Comparison of ENCODE assay signal across 9 mouse cellular contexts in genomic region chr4:151385985-151386700, GRCm38 (mm10).
DNase-seq lines count a peak whose midpoint lies in the region; ATAC-seq lines count a peak whose summit lies in the region.
"Had no signal": no experiment of that assay in that cellular context is flagged by ENCODE, and none has a peak within 500 bp of the region (broad histone marks: within the 10 kb centered on the region; RNA-seq: fewer than 3 reads in every experiment).

No protein-coding gene starts in this region.

- no peak overlapping the region for H3K9ac ChIP-seq in embryonic facial prominence, embryonic 15.5 days
- H3K9ac ChIP-seq in hindbrain, embryonic 15.5 days: no peak overlapping the region
- peak overlapping the region; percentile 26; the same call in 1 of the 2 replicates for H3K9ac ChIP-seq in midbrain, embryonic 14.5 days (replicated peaks; ENCODE audit: low read length)

- no peak for ATAC-seq in embryonic facial prominence, embryonic 15.5 days (ENCODE audit: insufficient number of reproducible peaks, low FRiP score, low TSS enrichment, low read depth)
- ATAC-seq in hindbrain, embryonic 15.5 days (ENCODE audit: low FRiP score, low read depth): 0 out of 2 replicates have a peak, but pooled peaks have one; percentile 31
- no peak for ATAC-seq in midbrain, embryonic 14.5 days (ENCODE audit: low FRiP score, low TSS enrichment)

- H3K4me1 ChIP-seq in embryonic facial prominence, embryonic 15.5 days: peaks cover 17% of the 10 kb centered on the region
- peaks cover 49% of the 10 kb centered on the region for H3K4me1 ChIP-seq in hindbrain, embryonic 15.5 days (replicated peaks)
- H3K4me1 ChIP-seq in midbrain, embryonic 14.5 days (ENCODE audit: control insufficient read depth, insufficient read depth, low read length): peaks cover 42% of the 10 kb centered on the region

- peak overlapping the region; percentile 31 for H3K4me3 ChIP-seq in embryonic facial prominence, embryonic 15.5 days (replicated peaks)
- peak overlapping the region; percentile 25; the same call in 1 of the 2 replicates for H3K4me3 ChIP-seq in hindbrain, embryonic 15.5 days
- peak overlapping the region; percentile 36 for H3K4me3 ChIP-seq in midbrain, embryonic 14.5 days (replicated peaks; ENCODE audit: low read depth, low read length)

- WGBS in embryonic facial prominence, embryonic 15.5 days: 11% methylated on average over 12 of the region's 12 CpGs
- WGBS in hindbrain, embryonic 15.5 days: 12% methylated on average over 12 of the region's 12 CpGs
- 11% methylated on average over 12 of the region's 12 CpGs for WGBS in midbrain, embryonic 14.5 days

- H3K27ac ChIP-seq in embryonic facial prominence, embryonic 15.5 days (replicated peaks): no peak overlapping the region
- peak overlapping the region; percentile 64 for H3K27ac ChIP-seq in hindbrain, embryonic 15.5 days (replicated peaks)
- H3K27ac ChIP-seq in midbrain, embryonic 14.5 days (replicated peaks; ENCODE audit: low read depth, low read length): peak overlapping the region; percentile 70

- no peaks in the 10 kb centered on the region for H3K9me3 ChIP-seq in embryonic facial prominence, embryonic 15.5 days (replicated peaks)
- no peaks in the 10 kb centered on the region for H3K9me3 ChIP-seq in hindbrain, embryonic 15.5 days
- no peaks in the 10 kb centered on the region for H3K9me3 ChIP-seq in midbrain, embryonic 14.5 days (ENCODE audit: control insufficient read depth, low read length)

- peak; percentile 28 to 36 for DNase-seq in left cerebral cortex, postnatal 25 days (ENCODE audit: low spot score in 2 of 2)
- no peak for DNase-seq in left cerebral cortex, adult 11 months (ENCODE audit: low spot score)
- peak; percentile 59 for DNase-seq in midbrain, embryonic 14.5 days
- DNase-seq in B cell, adult 2 months: no peak
- no peak for DNase-seq in ovary, postnatal 36 days (ENCODE audit: low spot score)
- DNase-seq in spleen, postnatal 14 days (ENCODE audit: low spot score in 2 of 2): no peak
- DNase-seq: heart, adult 18-20 months had no signal

- H3K4me2 ChIP-seq in embryonic facial prominence, embryonic 15.5 days (replicated peaks): peak overlapping the region; percentile 54
- H3K4me2 ChIP-seq in hindbrain, embryonic 15.5 days: peak overlapping the region; percentile 54
- H3K4me2 ChIP-seq in midbrain, embryonic 14.5 days (ENCODE audit: low read length): peak overlapping the region; percentile 73

- intact Hi-C loops in left cerebral cortex, postnatal 25 days (cut with DNase I): no loop called here

- no peaks in the 10 kb centered on the region for H3K36me3 ChIP-seq in embryonic facial prominence, embryonic 15.5 days
- H3K36me3 ChIP-seq in hindbrain, embryonic 15.5 days: no peaks in the 10 kb centered on the region
- no peaks in the 10 kb centered on the region for H3K36me3 ChIP-seq in midbrain, embryonic 14.5 days (ENCODE audit: control insufficient read depth, insufficient read depth, low read length)

- peaks cover 35% of the 10 kb centered on the region for H3K27me3 ChIP-seq in embryonic facial prominence, embryonic 15.5 days
- no peaks in the 10 kb centered on the region for H3K27me3 ChIP-seq in hindbrain, embryonic 15.5 days
- no peaks in the 10 kb centered on the region for H3K27me3 ChIP-seq in midbrain, embryonic 14.5 days (ENCODE audit: control insufficient read depth, insufficient read depth, low read length)

Comparison
In these comparisons a context has a peak if more than half of its experiments do, and no peak if none do; other contexts are left out.
1. DNase-seq: peak in left cerebral cortex, postnatal 25 days (2 of 2) and midbrain, embryonic 14.5 days (single experiment); none in left cerebral cortex, adult 11 months (single experiment), B cell, adult 2 months (0 of 2), ovary, postnatal 36 days (single experiment) and spleen, postnatal 14 days (0 of 2).
2. Peak in every context shown above with its lines, with median percentiles within 50 percentile points of each other: H3K4me2 ChIP-seq and H3K4me3 ChIP-seq.